Mouse (Mus musculus) stomach, postnatal 0 days (tissue): ENCODE measurements around the gene Gm21885.

Experiments
- CTCF ChIP-seq: IDR thresholded peaks from 2 replicates; pipeline ENCODE4 v1.5.1; 2016; ENCODE audit warnings: antibody characterized with exemption, low read depth, mild to moderate bottlenecking, moderate library complexity
- EP300 ChIP-seq: optimal IDR thresholded peaks from 2 replicates; pipeline ENCODE3; 2016; ENCODE audit warnings: antibody characterized with exemption

DNA sequence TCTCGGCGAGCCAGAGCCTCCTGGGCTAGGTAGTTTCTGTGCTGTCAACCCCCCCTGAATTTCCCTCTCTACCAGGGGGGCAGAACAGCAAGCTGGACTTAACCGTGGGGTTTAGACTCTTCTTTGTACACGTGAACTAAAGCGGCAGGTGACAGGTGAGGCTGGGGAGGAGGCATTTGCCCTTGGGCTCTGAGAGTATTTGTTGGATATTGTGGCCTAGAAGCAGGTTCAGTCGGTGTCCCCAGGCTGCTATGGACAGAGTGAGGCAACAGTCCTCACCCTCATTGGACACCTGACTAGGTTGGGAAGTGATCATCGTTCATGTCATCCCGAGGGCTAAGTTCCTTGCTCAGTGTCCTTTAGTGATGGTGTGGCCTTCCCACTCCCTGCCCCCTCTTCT, 46.8 kb upstream of the Gm21885 start:
- TF ChIP-seq CTCF (no peak), EP300 (no peak)
